Mouse (Mus musculus): ENCODE measurements around the gene Pirb. TPM values are rescaled to one million over a fixed set of nuclear protein-coding genes. Genes with fewer than 3 reads are reported as not detected.

Gene Pirb
- total RNA-seq, 2 experiments from 2014 or later, result 0.12 to 0.32 TPM

DNA sequence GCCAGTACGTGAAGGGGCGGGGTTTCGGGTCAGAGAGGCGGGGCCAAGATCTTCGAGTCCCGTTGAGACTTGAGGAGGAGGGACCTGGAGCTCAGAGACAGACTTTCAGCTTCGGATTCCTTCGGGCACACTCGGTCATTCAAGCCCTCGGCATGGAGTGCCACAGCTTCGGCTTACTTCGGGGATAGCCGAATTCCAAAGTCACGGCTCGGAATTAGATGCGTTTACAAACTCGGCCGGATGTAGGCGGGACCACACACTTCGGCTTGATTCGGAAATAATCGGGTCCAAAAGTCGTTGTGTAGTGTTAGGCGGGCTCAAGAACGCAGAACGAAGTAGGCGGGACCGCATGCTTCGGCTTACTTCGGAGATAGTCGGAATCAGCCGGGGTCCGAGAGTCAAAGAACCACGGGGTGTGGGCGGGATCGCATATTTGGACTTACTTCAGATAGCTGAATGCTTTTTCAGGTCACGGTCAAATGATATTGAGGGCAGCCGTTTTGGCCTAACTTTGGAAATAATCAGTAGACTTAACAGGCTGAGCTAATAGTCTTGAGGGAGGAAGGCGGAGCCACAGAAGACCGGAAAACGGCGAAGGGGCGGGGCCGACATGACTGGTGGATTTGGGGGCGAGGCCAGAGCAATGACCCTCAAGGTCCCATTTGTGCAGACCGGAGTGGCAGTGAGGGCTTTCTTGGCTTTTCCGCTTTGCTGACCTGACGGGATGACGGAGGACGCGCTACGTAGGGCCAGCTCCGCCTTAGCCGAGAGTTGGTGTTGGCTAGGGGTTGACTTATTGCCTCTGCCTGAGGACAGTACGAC is 27.0 kb downstream of the Pirb start, which contains the start of gene Mboat7:
Gene Mboat7 (minus strand): TSS at position 537 of the 822 bp plus-strand sequence.
- peak; percentile 97 to 99 for DNase-seq (ENCODE audit: low spot score in 2 of 2)

DNA sequence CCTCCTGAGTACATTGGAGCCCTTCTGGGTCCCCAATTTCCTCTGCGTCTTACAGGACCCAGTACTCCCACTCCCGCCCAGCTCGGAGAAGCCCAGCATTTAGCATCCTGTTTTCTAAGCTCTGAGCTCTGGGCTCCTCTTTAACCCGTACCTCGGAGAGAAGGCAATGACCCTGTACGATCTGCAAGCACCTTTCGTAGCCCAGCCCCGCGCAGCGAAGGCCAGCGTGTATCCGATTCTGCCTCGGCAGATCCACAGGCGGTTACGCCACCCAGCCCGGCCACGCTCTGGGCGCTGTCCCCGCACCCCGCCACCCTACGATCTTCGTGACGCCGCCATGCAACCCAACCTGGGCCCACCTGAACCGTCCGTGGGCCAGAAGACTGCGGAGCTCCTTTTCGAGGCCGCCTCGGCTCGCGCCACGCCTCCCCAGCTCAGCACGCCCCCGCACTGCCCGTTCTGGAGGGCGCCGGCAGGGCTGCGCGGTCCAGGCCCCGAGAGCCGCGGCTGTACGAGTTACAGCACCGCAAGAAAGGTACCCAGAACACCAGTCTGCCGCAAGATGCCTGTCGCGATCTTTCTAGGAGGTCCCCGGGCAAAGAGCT is 27.7 kb downstream of the Pirb start, which contains the start of gene Tsen34:
Gene Tsen34 (plus strand): TSS at position 482 of the 605 bp plus-strand sequence.
- DNase-seq (ENCODE audit: low spot score in 2 of 2), result peak in 1 of 2 experiments; percentile 36

DNA sequence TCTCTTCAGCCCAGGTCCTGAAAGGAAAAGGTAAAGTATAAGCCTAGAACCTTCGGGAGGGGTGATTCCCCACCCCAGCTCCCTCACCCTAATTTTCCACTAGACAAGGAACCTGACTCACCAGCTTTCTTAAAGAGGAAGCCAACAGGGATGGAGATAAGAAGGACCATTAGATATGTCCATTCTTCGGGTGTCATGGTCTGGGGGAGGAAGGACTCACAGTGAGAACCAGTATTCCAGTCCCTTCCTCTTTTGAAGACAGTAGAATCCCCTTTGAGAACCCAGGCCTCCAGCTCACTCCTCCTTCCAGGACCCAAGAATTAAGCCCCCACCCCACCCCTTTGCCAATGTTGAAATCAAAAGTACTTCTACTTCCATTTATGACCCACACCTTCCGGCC is 28.3 kb downstream of the Pirb start:
- DNase-seq (ENCODE audit: low spot score in 2 of 2), result no peak

DNA sequence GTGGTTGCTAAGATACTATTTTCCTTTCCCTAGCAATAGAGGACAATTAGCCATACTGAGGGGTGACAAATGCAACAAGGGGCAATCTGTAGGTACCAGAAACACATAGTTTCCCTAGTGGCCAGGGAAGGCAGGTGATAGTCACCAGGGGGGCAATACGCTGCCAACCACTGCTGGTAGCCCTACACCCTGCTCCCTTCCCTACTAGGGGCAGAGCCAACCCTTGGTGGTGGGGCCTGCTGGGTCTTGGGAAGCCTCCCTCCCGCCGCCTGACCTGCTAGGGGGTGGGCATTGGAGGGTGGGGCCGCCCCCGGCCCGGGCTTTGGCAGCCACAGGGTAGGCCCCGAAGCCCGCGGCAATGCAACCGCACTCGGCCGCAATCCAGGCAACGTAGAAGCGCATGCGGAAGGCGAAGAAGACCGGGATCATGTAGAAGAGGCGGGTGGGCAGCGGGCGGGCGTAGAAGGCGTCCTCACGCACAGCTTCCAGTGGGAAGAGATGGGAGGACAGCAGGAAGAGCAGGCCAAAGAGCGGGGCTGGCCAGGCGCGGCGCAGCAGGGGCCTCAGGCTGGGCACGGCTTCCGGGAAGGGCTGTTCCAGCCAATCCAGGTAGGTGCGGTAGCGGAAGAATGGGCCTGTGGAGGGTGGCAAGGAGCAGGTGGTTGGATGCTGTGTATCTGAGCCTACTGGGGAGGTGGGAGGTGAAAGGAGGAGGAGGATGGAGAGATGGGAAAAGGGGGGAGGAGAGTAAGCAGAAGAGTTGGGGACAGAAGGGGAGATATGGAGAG is 34.6 kb downstream of the Pirb start:
- DNase-seq (ENCODE audit: low spot score in 2 of 2), result no peak

DNA sequence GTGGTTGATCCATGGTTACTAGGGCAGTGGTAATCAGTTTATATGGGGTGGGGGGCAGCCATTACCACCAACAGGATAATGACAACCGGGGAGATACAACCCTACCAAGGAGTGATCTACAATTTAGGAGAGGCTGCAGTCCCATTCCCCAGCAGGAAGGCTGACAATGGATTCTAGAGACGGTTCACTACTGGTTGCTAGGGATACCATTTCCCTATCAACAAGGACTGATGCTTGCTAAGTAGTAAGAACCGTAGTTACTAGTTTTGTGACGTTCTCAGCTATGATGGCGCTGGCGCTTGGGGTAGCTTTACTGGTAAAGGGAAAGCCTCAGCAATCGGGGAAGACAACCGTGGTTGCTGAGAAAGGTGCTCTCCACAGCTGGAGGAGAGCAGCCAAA is 35.5 kb downstream of the Pirb start:
- DNase-seq (ENCODE audit: low spot score in 2 of 2), result no peak

DNA sequence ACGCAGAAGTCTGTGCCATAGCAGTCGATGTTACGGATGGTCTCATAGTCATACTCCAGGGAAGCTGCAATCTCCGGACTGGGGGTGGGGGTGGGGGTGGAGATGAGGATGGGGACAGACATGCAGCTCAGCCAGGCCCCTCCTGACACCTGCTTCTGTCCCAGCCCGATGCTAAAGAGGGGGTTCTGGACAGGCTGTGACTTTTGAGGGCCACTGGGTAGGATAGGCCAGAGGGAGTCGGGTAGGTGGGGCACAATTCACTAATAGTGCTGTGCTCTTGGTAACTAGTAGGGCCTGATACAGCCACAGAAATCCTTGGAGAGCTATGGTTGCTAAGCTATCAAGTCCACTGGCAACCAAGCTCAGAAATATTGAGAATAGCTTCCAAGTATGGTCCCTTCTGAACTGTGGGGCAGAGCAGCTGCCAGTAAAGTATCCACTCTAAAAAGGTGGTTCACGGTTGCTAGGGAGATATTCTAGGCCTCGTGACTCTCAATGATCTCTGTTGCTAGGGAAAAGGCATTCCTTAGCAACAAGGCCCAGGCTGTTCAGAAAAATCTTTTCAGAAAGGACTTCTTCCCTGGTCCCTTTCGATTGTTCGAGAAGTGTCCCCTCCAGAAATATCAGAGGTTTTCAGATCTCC is 36.2 kb downstream of the Pirb start:
- no peak for DNase-seq (ENCODE audit: low spot score in 2 of 2)

DNA sequence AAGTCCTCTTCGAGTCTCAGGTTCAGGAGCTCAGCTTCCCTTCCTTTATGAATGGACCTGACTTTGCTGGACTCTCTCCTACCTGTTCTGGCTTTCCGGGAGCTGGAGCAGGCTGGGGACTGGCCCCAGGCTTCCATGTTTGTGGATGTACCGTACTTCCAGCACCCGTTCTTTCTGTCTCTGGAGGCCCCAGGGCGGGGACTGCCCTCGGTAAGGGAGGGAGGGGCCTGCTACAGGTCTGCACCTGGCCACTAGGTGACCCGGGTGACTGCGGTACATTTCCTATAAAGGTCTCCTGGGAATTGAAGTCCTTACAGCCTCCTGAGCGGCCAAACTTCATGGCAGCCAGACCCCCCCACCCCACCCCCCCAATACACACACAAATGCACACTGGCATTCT is 42.8 kb downstream of the Pirb start, which contains the start of gene Tmc4:
Gene Tmc4 (minus strand): TSS at position 212 of the 400 bp plus-strand sequence.
- no peak for DNase-seq (ENCODE audit: low spot score in 2 of 2)

DNA sequence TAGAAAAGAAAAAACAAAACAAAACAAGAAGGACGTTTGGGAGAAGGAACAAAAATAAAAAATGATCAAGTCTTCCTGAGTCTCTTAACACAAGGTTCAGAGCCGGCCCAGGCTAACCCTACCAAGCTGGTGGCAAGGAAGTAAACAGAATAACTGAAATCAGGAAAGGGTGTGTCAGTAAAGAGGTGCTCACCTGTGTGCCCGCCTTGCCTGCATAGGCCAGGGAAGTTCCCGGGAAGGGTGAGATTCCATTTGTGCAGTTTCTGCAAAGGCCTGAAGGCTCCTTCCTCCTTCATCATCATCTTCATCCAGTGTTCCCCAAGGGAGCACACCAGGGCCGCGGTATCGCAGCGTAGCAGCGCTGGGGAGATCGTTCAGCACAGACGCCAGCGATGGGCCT is 43.8 kb downstream of the Pirb start:
- DNase-seq (ENCODE audit: low spot score in 2 of 2), result no peak

DNA sequence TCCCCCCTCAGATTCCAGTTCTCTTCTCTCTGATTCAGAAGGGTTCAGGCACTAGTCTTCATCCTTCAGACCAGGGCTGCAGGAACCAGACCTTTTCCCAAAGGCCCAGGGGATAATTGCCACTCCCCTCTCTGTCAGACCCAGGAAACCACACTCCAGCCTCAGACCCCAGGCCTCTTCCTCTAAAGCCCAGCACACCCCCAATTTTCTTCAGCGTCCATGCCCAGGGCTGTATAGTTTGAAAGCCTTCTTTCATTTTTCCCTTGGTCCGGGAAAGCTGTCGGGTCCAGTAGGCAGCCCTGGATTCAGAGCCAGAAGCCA is 45.0 kb downstream of the Pirb start:
- no peak for DNase-seq (ENCODE audit: low spot score in 2 of 2)

DNA sequence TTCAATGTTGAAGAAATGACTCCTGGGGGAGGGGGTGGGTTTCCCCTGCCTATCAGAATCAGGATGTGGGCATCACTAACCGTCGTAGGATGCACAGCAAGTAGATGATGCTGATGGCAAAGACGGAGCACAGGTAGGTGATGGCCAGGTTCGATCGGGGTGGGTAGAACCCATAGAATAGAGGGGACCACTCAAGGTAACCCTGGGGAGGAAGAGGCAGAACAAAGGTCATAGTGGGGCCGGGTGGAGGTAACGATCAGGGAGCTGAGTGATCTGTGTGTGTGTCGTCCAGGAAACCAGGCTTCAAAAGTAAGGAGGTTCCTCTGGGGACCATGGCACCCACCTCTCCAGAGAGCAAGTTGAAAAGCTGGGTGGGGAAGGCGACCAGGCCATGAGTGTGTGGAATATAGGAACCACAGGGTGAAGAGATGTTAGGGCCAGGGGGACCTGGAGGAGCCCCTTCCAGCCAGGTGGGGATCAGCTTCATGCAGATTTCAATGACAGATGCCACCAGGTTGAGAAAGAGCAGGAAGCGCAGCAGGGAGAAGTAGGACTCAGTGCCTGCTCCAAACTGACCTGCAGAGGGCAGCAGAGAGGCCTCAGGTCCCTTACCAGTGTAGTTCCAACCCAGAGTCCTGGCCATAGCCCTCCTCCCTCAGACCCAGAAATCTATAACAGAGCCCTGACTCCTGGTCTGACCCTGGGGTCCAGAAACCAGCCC is 45.5 kb downstream of the Pirb start:
- DNase-seq (ENCODE audit: low spot score in 2 of 2), result peak; percentile 76 to 84

DNA sequence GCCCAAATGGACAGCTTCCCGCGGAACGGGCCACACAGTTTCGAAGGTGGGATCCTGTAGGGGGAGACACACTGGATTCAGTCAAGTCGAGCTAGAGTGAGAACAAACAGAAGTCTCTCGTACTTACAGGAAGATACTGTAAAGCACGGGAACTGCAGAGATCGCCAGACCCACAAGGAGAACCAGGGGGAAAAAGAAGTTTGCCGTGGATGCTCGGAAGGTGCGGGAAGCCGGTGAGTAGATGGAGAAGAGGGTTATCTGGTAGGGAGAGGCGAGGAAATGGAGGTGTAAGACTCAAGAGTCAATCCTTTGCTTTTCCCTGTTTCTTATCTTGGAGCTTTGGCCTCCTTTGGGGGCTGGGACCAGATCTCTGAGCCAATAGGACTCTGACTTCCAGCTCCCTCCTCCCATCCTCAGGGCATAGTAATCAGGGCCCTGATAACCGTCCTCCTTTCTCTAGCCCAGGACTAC is 53.2 kb downstream of the Pirb start:
- DNase-seq (ENCODE audit: low spot score in 2 of 2), result no peak

DNA sequence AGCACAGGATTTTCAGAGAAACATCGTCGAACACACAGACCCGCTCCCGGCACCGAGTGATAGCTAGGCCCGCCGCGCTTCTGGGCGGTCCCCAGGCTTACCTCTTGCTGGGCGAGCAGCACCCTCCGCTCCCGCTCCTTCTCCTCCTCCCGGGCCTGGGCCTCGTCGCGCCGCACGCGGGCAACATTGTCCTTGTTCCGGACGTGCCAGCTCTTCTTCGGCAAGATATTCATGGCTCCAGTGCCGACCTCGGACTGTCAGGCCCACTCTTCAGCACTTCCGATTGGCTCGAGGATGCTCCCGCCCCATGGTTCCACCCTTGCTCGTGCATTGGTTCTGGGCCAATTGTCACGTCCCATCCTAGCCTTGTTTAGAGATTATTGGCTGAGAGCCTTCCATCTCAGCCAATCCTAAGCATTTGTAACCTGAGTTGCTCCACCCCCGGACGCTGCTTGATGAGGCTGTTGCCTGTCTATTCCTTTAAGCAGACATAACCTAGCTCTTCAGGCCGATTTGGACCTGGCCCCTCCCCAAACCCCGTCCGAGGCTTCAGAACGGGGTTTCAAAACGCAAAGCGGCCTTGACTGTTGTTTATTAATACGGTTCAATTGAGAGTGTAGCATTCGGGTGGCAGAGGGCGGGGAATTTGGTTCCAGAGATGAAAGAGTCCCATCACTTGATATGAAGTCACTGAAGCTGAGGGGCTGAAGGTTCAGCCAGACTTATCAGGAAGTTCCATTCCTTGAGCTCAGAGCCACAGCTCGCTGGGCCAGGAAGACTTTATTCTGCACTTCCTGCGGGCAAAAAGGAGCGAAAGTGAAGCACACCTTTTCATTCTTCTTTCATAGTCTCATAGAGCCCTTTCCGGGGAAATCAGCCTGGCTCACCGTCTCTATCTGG is 54.7 kb downstream of the Pirb start, which contains the start of gene Leng1:
Gene Leng1 (minus strand): TSS at position 626 of the 900 bp plus-strand sequence.
- peak; percentile 96 to 99 for DNase-seq (ENCODE audit: low spot score in 2 of 2)

DNA sequence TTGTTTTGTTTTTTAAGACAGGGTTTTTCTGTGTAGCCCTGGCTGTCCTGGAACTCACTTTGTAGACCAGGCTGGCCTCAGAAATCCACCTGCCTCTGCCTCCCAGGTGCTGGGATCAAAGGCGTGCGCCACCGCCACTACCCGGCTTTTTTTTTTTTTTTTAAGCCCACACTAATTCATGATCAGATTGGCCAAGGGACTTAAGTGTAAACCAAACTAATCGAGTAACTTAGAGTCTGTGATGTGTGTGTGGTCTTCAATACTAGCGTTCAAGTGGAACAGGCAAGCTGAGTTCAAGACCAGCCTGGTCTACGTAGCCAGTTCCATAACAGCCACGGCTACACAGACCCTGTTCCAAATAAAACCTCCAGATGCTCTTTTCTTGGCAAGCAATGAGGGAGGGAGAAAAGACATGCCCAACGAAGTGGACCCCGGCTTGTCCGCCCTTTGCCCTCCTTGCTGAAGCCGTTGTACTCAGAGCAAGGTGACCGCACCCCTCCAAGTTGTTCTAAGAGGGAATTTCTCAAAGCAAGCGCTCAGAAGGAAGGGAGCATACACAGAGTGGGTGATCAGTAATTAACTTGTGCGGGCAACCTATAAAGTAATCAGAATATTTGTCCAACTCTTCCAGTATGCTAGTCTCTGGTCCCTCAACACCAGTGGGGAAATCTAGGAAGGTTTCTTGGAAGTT is 55.5 kb downstream of the Pirb start:
- DNase-seq (ENCODE audit: low spot score in 2 of 2), result no peak

Other genes with a start within 250 kb of the Pirb start
- gene Tarm1, start 217.8 kb downstream of the Pirb start, total RNA-seq (2021), result not detected
- 1 to 10 TPM in 1 of 2 experiments, under 1 TPM in 1; 0.65 to 1.3 TPM for gene Oscar, start 104.2 kb downstream of the Pirb start, total RNA-seq (2021)
- 100 to 1,000 TPM; 634 to 664 TPM for gene Ndufa3, start 103.0 kb downstream of the Pirb start, total RNA-seq (2021)
- 10 to 100 TPM; 37.0 to 41.1 TPM for gene Tfpt, start 90.5 kb downstream of the Pirb start, total RNA-seq (2021)
- 10 to 100 TPM; 52.5 to 55.9 TPM for gene Prpf31, start 90.4 kb downstream of the Pirb start, total RNA-seq (2021)
- 10 to 100 TPM; 53.6 to 61.3 TPM for gene Cnot3, start 75.1 kb downstream of the Pirb start, total RNA-seq (2021)
- gene Leng1, start 54.6 kb downstream of the Pirb start, total RNA-seq (2021), result 1 to 10 TPM; 5.5 to 6.2 TPM
- gene Tmc4, start 42.8 kb downstream of the Pirb start, total RNA-seq (2021), result 1 to 10 TPM; 3.2 to 3.5 TPM
- gene Tsen34, start 27.5 kb downstream of the Pirb start, total RNA-seq (2021), result 10 to 100 TPM; 70.0 to 74.8 TPM
- gene Mboat7, start 26.9 kb downstream of the Pirb start, total RNA-seq (2021), result 100 to 1,000 TPM; 121 to 124 TPM
- 100 to 1,000 TPM; 432 to 494 TPM for gene Rps9, start 16.4 kb downstream of the Pirb start, total RNA-seq (2021)
- not detected for gene Gm15448, start 105.3 kb upstream of the Pirb start, total RNA-seq (2021)
- gene Pira2, start 124.7 kb upstream of the Pirb start, total RNA-seq (2021), result not detected
- not detected for gene Gm14548, start 177.7 kb upstream of the Pirb start, total RNA-seq (2021)
- gene Lilra6, start 195.1 kb upstream of the Pirb start, total RNA-seq (2021), result not detected